Mouse (Mus musculus) left cerebral cortex, adult 9 months (tissue): ENCODE data around the gene Thumpd3.

Source experiments
- DNase-seq, 2 experiments: peaks; one replicate each; pipeline ENCODE4 v3.0.0; 2022; ENCODE audit warnings: low spot score in 2 of 2

The Thumpd3 gene

GRCm38 (mm10) chr6:113046041-113046975, at the start of gene Thumpd3:
Gene Thumpd3 (plus strand): TSS chr6:113046225.
- peak; percentile 84 to 97 for DNase-seq

GRCm38 (mm10) chr6:112999199-112999598, 46.8 kb upstream of the Thumpd3 start:
- no peak for DNase-seq

GRCm38 (mm10) chr6:113000666-113001287, 45.2 kb upstream of the Thumpd3 start:
- DNase-seq: peak; percentile 62 to 93

- no peak for DNase-seq
Measured at GRCm38 (mm10) chr6:113001719-113002118, 44.3 kb upstream of the Thumpd3 start.

- DNase-seq: no peak
Measured at GRCm38 (mm10) chr6:113003313-113004111, 42.5 kb upstream of the Thumpd3 start.

GRCm38 (mm10) chr6:113006833-113007232, 39.2 kb upstream of the Thumpd3 start:
- DNase-seq: no peak

- DNase-seq: no peak
Measured at GRCm38 (mm10) chr6:113011886-113012285, 34.1 kb upstream of the Thumpd3 start.

GRCm38 (mm10) chr6:113012495-113012941, 33.5 kb upstream of the Thumpd3 start:
- peak; percentile 44 to 54 for DNase-seq

- DNase-seq: no peak
Measured at GRCm38 (mm10) chr6:113013550-113013949, 32.5 kb upstream of the Thumpd3 start.

- no peak for DNase-seq
Measured at GRCm38 (mm10) chr6:113017500-113018047, 28.5 kb upstream of the Thumpd3 start.

GRCm38 (mm10) chr6:113018139-113018538, 27.9 kb upstream of the Thumpd3 start:
- DNase-seq: no peak

- peak; percentile 78 to 79 for DNase-seq
Measured at GRCm38 (mm10) chr6:113024866-113025265, 21.2 kb upstream of the Thumpd3 start.

GRCm38 (mm10) chr6:113025774-113026173, 20.3 kb upstream of the Thumpd3 start:
- no peak for DNase-seq

- DNase-seq: no peak
Measured at GRCm38 (mm10) chr6:113027446-113027845, 18.6 kb upstream of the Thumpd3 start.

GRCm38 (mm10) chr6:113029006-113029405, 17.0 kb upstream of the Thumpd3 start:
- no peak for DNase-seq

GRCm38 (mm10) chr6:113030553-113030952, 15.5 kb upstream of the Thumpd3 start:
- DNase-seq: no peak

- DNase-seq: no peak
Measured at GRCm38 (mm10) chr6:113030970-113031660, 14.9 kb upstream of the Thumpd3 start.

GRCm38 (mm10) chr6:113032121-113032520, 13.9 kb upstream of the Thumpd3 start:
- DNase-seq: no peak

GRCm38 (mm10) chr6:113033185-113033584, 12.8 kb upstream of the Thumpd3 start:
- DNase-seq: no peak

GRCm38 (mm10) chr6:113034466-113034865, 11.6 kb upstream of the Thumpd3 start:
- no peak for DNase-seq
